Mouse (Mus musculus): ENCODE data around the gene Mcrip2. TPM values are rescaled to one million over a fixed set of nuclear protein-coding genes. Genes with fewer than 3 reads are reported as not detected.

The Mcrip2 gene
- polyA plus RNA-seq, 1 experiment from 2014 or later: 62.1 TPM

DNA sequence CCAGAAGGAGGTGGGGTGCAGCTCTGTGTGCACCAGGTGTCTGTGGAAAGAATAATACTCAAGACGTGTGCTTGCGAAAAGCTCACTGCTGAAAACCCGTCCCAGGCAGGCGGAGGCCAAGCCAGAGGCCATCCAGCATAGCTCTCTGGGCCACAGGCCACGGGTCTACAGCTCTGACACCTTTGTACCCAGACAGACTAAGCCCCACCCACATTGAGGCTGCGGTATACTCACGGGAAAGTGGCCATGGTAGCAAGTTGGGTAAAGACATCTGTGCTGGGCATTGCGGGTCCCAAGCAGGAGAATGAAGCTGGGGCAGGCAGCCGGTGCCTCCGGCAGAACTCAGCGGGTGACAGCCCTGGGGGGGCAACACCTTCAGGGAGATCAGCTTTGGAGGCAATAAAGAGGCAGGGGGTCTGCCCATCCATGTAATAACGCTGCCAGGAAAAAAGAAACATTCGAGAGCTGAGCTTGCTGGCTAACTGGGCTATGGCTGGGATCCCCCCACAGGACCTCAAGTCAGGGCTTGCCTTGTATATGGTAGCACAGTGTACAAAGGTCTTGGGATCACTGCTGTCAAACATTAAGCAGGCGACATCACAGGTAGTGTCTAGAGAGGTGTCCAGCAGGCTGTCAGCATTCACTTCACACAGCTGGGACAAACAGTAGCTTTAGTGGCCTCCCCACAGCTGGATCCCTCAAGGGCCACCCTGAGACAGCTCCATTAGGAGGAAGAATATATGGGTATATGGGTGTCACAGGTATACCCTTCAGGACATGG, 28.9 kb downstream of the Mcrip2 start:
- no peak overlapping the region; the same call in 1 of the 2 replicates for H3K9ac ChIP-seq
- H3K27ac ChIP-seq: peak overlapping the region; percentile 50
- no peak for DNase-seq
- H3K36me3 ChIP-seq: peaks cover 74% of the 10 kb centered on the region
- WGBS (ENCODE audit: insufficient replicate concordance): 80% methylated on average over 14 of the region's 14 CpGs
- H3K4me2 ChIP-seq: peak overlapping the region; percentile 9; the same call in 1 of the 2 replicates
- H3K9me3 ChIP-seq (replicated peaks): no peaks in the 10 kb centered on the region
- H3K4me3 ChIP-seq (replicated peaks): no peak overlapping the region
- H3K4me1 ChIP-seq (replicated peaks): peaks cover 78% of the 10 kb centered on the region
- H3K27me3 ChIP-seq: no peaks in the 10 kb centered on the region
- no peak for ATAC-seq (ENCODE audit: low read depth)

DNA sequence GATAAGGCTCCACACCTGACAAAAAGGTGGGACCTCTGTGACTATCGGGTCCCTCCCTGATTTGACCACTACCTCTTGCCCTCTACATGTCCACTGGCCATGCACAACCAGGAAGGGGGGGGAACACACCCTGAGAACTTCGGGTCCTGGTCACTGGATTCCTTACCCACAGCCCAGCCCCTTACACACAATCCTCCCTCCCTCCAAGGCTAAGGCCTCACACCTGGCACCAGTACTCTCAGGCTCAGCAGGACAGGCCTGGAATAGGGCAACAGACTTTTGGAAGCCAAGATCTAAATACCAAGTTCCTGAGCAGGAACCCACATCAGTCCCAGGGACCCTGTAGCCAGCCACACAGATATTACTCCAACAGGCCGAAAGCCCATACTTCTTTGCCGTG, 29.7 kb downstream of the Mcrip2 start:
- no peak for DNase-seq
- ATAC-seq (ENCODE audit: low read depth): no peak
- Histone ChIP-seq H3K4me3 (replicated peaks) (no peak overlapping the region), H3K27ac (peak overlapping the region; percentile 50; the same call in 1 of the 2 replicates), H3K4me1 (replicated peaks) (peaks cover 83% of the 10 kb centered on the region), H3K9ac (no peak overlapping the region; the same call in 1 of the 2 replicates), H3K4me2 (no peak overlapping the region), H3K36me3 (peaks cover 76% of the 10 kb centered on the region), H3K27me3 (no peaks in the 10 kb centered on the region), H3K9me3 (replicated peaks) (no peaks in the 10 kb centered on the region)
- 71% methylated on average over 4 of the region's 4 CpGs for WGBS (ENCODE audit: insufficient replicate concordance)

DNA sequence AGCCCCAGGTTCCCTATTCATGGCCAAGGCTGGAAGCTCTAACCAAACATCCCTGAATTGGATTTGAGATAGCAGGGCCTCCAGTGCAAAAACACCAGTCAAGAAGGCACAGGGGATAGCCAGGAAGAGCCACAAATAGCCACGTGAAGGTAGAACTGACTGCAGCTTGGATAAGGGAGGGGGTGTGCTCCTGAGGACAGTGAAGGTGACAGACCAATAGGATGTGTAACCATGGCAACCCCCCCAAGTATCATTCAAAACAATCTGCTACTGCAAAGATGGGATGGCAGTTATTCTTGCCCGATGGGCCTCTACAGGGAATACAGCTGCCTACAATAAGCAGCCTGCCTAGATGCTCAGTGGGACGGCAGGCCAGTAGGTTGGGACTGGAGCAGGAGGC, 31.0 kb downstream of the Mcrip2 start:
- Histone ChIP-seq H3K9me3 (replicated peaks) (no peaks in the 10 kb centered on the region), H3K9ac (peak overlapping the region; percentile 61), H3K27me3 (no peaks in the 10 kb centered on the region), H3K4me2 (no peak overlapping the region), H3K27ac (peak overlapping the region; percentile 47; the same call in 1 of the 2 replicates), H3K4me3 (replicated peaks) (no peak overlapping the region), H3K4me1 (replicated peaks) (peaks cover 74% of the 10 kb centered on the region), H3K36me3 (peaks cover 67% of the 10 kb centered on the region)
- 52% methylated on average over 3 of the region's 3 CpGs for WGBS (ENCODE audit: insufficient replicate concordance)
- no peak for DNase-seq
- ATAC-seq (ENCODE audit: low read depth): no peak

DNA sequence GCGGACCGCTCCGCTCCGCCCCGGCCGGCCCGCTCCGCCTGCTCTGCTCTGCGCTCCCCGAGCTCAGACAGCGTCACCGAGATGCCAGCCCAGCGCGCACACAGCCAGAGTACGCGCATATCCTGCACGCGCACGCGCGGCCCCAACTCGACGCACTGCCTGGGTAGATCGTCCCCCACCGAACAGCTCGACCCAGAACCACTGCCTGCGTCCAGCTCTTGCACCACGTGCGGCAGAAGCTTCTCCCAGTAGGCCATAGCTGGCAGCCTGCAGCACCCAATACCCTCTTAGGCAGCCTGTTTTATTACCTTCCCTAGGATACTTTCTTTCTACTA, 31.5 kb downstream of the Mcrip2 start, which contains the start of gene Rhbdl1:
TSS of gene Rhbdl1 (minus strand) at position 220 of the 335 bp plus-strand sequence.
- ATAC-seq (ENCODE audit: low read depth): no peak

DNA sequence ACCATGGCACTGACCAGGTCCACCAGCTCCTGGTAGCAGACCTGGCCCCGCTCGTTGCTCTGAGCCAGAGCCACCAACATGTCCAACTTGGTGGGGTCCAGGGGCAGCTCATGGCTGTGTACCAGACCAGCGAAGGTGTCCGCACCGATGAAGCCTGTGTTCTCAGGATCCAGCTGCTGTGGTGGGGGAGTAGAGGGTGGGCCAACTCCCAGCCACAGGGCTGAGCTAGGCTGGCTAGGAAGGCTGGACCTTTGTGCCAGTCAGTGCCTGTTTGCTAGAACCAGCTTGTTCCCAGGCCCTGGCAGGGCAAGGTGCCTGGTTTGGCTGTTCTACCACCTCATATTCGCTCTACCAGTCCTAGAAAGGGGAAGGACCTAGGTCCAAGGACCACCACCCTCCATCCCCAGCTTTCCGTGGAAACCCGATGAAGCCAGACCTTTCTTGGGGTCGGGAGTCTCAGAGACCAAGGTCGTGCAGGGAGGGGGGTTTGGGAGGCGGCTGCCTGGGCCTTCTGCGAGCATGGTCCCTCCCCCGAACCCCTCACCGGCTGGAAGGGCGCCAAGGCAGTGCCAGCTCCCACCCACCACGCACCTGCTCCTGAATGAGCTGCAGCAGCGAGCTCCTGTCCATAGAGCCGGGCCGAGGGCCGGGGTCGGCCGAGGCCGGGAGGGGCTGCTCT, 32.0 kb downstream of the Mcrip2 start:
- ATAC-seq (ENCODE audit: low read depth) (no peak), DNase-seq (no peak)
- H3K4me3 ChIP-seq (replicated peaks): peak overlapping the region; percentile 43
- H3K4me1 ChIP-seq (replicated peaks): peaks cover 78% of the 10 kb centered on the region
- H3K4me2 ChIP-seq: peak overlapping the region; percentile 73
- no peak overlapping the region; the same call in 1 of the 2 replicates for H3K27ac ChIP-seq
- peaks cover 62% of the 10 kb centered on the region for H3K36me3 ChIP-seq
- H3K27me3 ChIP-seq: no peaks in the 10 kb centered on the region
- WGBS (ENCODE audit: insufficient replicate concordance): 26% methylated on average over 23 of the region's 23 CpGs
- no peaks in the 10 kb centered on the region for H3K9me3 ChIP-seq (replicated peaks)
- peak overlapping the region; percentile 61 for H3K9ac ChIP-seq

More for the DNA sequence above, 31.5 kb downstream of the Mcrip2 start, which contains the start of gene Rhbdl1:
- 10% methylated on average over 28 of the region's 29 CpGs for WGBS (ENCODE audit: insufficient replicate concordance)
- H3K4me2 ChIP-seq: peak within 1 kb of the TSS; percentile 73
- DNase-seq: no peak
- peak within 1 kb of the TSS; percentile 47 for H3K27ac ChIP-seq
- H3K9me3 ChIP-seq (replicated peaks): no peaks in the 10 kb centered on the region
- H3K36me3 ChIP-seq: peaks cover 62% of the 10 kb centered on the region
- H3K4me1 ChIP-seq (replicated peaks): peaks cover 73% of the 10 kb centered on the region
- H3K4me3 ChIP-seq (replicated peaks): peak within 1 kb of the TSS; percentile 43
- peak within 1 kb of the TSS; percentile 61 for H3K9ac ChIP-seq
- H3K27me3 ChIP-seq: no peaks in the 10 kb centered on the region

DNA sequence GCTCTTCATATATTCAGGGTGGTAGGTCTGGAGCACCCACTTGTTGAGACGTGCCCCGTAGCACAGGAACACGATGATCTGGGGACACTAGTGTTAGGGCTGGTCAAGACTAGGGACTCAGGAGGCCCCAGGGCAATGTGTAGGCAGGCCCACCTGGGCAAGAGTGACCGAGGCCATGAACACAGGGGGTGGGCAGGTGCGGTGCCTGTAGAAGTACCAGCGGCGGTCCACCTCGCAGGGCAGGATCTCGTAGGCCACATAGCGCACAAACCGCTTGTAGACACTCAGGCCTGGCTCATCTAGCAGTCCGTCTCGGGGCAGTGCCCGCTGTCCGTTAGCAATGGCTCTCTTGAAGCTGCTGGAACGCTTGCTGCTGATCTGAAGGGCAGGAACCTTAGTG, 32.7 kb downstream of the Mcrip2 start:
- ATAC-seq (ENCODE audit: low read depth) (no peak), DNase-seq (no peak)
- no peaks in the 10 kb centered on the region for H3K27me3 ChIP-seq
- H3K4me1 ChIP-seq (replicated peaks): peaks cover 85% of the 10 kb centered on the region
- no peak overlapping the region for H3K4me3 ChIP-seq (replicated peaks)
- 88% methylated on average over 16 of the region's 16 CpGs for WGBS (ENCODE audit: insufficient replicate concordance)
- H3K36me3 ChIP-seq: peaks cover 62% of the 10 kb centered on the region
- H3K4me2 ChIP-seq: peak overlapping the region; percentile 73; the same call in 1 of the 2 replicates
- H3K9ac ChIP-seq: no peak overlapping the region
- no peaks in the 10 kb centered on the region for H3K9me3 ChIP-seq (replicated peaks)
- no peak overlapping the region for H3K27ac ChIP-seq

DNA sequence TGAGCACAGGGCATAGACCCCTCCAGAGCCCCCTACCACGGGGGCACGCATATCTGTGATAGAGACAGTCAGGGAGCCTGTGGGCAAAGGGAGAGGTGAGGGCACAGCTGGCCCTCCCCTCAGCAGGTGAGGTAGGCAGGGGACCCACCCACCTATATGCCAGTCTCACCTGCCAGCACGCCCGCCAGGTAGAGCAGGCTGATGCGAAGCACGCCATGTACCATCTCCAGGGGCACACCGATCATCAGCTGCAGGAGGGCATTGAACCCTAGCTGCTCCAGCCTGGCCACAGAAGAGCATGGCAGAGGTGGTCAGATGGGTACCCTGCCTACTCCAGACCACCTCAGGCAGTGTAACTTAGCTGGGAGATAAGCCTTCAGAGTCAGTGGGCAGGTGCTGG, 33.3 kb downstream of the Mcrip2 start:
- H3K27me3 ChIP-seq: no peaks in the 10 kb centered on the region
- H3K27ac ChIP-seq: no peak overlapping the region
- ATAC-seq (ENCODE audit: low read depth) (no peak), DNase-seq (no peak)
- no peaks in the 10 kb centered on the region for H3K9me3 ChIP-seq (replicated peaks)
- 74% methylated on average over 7 of the region's 7 CpGs for whole genome bisulfite sequencing (ENCODE audit: insufficient replicate concordance)
- peak overlapping the region; percentile 99 for H3K4me2 ChIP-seq
- H3K4me1 ChIP-seq (replicated peaks): peaks cover 87% of the 10 kb centered on the region
- H3K36me3 ChIP-seq: peaks cover 62% of the 10 kb centered on the region
- H3K9ac ChIP-seq: 0 out of 2 replicates have a peak overlapping the region, but pooled peaks have one; percentile 92
- H3K4me3 ChIP-seq (replicated peaks): no peak overlapping the region

DNA sequence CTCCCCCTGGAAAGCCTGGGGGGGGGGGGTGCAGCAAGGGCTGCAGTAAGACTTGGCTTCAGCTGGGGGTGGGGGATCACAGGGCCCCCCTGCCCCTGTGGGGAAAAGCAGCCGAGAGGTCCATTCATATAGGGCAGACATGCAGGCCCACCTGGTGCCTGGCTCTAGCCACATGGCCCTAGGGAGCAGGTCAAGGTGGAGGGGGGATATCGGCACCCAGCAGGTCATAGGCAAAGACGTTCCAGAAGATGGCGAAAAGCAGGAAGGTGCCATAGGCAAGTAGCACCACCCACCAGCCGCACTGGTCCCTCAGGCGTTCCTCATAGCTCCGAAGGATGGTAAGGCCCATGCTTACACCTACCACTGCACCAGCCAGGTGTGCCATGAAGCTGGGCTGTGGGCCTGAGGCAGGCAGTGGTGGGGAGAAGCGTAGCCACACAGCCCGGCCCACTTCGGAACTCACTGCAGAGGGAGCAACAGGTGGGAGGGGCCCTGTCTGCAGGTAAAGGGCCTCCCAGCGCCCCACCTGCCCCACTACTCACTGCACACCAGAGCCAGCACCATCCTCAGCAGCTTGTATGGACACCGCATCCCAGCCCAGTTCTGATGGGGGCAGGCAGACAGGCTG, 33.9 kb downstream of the Mcrip2 start:
- 88% methylated on average over 12 of the region's 12 CpGs for WGBS (ENCODE audit: insufficient replicate concordance)
- peak overlapping the region; percentile 85 for H3K4me3 ChIP-seq (replicated peaks)
- H3K4me2 ChIP-seq: peak overlapping the region; percentile 99
- H3K27ac ChIP-seq: peak overlapping the region; percentile 93
- H3K9me3 ChIP-seq (replicated peaks): no peaks in the 10 kb centered on the region
- no peaks in the 10 kb centered on the region for H3K27me3 ChIP-seq
- DNase-seq: no peak
- H3K9ac ChIP-seq: peak overlapping the region; percentile 92
- no peak for ATAC-seq (ENCODE audit: low read depth)
- peaks cover 62% of the 10 kb centered on the region for H3K36me3 ChIP-seq
- H3K4me1 ChIP-seq (replicated peaks): peaks cover 88% of the 10 kb centered on the region

DNA sequence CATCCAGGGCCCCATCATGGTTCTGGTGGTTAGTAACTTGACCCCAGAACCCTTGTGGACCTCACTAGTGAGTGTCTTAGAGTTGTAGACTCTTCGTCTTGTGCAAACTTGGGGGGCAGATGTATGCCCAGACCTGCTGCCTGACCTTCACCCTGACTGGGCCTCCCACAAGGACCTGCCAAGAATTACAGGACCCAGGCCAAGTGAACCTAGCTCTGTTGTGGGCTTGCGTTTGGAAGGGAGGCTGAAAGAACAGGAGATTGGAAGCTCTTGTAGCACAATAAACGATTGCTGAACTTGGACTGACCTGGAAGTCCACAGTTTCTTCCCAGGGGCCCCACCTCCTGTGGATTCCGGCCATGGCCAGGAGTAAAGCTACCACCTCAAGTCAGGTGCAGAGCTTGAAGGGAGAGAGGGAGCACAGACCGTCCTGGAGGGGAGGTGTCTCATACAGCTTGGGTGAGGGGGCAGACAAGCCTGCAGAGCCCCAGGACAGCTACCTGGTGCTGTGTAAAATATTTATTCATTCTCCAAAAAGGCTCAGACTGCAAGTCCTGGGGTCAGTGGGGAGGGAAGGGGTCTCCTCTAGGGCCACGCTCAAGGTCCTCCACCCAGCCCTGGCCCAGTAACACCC, 34.5 kb downstream of the Mcrip2 start:
- Histone ChIP-seq H3K4me2 (peak overlapping the region; percentile 99), H3K4me1 (replicated peaks) (peaks cover 88% of the 10 kb centered on the region), H3K9ac (peak overlapping the region; percentile 92), H3K9me3 (replicated peaks) (no peaks in the 10 kb centered on the region), H3K27ac (peak overlapping the region; percentile 93), H3K4me3 (replicated peaks) (peak overlapping the region; percentile 85), H3K27me3 (no peaks in the 10 kb centered on the region), H3K36me3 (peaks cover 58% of the 10 kb centered on the region)
- no peak for DNase-seq
- no peak for ATAC-seq (ENCODE audit: low read depth)
- WGBS (ENCODE audit: insufficient replicate concordance): 34% methylated on average over 6 of the region's 6 CpGs

DNA sequence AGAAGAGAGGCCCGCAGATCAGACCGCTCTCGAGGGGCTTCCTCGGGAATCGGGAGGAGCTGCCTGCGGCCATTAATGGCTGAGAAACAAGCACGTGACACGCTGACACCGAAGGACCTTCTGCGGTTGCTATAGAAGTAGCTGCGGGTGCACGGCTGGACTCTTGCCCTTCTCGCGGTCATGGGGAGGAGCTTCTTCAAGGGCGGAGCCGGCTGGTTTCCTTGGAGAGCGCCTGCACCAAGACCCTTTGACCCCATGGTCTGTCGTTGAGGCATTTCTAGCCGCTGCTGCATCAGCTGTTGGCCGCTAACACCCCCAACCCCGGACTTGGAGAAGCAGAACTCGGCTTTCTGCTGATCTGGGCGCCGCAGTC, 35.3 kb downstream of the Mcrip2 start, which contains the start of gene Stub1:
TSS of gene Stub1 (minus strand) at position 114 of the 373 bp plus-strand sequence.
- peaks cover 88% of the 10 kb centered on the region for H3K4me1 ChIP-seq (replicated peaks)
- H3K4me2 ChIP-seq: peak within 1 kb of the TSS; percentile 99
- H3K27ac ChIP-seq: peak within 1 kb of the TSS; percentile 93
- peak within 1 kb of the TSS; percentile 85 for H3K4me3 ChIP-seq (replicated peaks)
- no peaks in the 10 kb centered on the region for H3K27me3 ChIP-seq
- ATAC-seq (ENCODE audit: low read depth): peak; percentile 51
- peak; percentile 76 for DNase-seq
- under 1% methylated on average over 24 of the region's 24 CpGs for WGBS (ENCODE audit: insufficient replicate concordance)
- H3K9me3 ChIP-seq (replicated peaks): no peaks in the 10 kb centered on the region
- peaks cover 53% of the 10 kb centered on the region for H3K36me3 ChIP-seq
- H3K9ac ChIP-seq: peak within 1 kb of the TSS; percentile 92
